Mouse (Mus musculus): ENCODE measurements around the gene Akap8l. TPM values are rescaled to one million over a fixed set of nuclear protein-coding genes. Genes with fewer than 3 reads are reported as not detected.

The Akap8l gene
- polyA plus RNA-seq, 1 experiment from 2014 or later: 62.6 TPM

DNA sequence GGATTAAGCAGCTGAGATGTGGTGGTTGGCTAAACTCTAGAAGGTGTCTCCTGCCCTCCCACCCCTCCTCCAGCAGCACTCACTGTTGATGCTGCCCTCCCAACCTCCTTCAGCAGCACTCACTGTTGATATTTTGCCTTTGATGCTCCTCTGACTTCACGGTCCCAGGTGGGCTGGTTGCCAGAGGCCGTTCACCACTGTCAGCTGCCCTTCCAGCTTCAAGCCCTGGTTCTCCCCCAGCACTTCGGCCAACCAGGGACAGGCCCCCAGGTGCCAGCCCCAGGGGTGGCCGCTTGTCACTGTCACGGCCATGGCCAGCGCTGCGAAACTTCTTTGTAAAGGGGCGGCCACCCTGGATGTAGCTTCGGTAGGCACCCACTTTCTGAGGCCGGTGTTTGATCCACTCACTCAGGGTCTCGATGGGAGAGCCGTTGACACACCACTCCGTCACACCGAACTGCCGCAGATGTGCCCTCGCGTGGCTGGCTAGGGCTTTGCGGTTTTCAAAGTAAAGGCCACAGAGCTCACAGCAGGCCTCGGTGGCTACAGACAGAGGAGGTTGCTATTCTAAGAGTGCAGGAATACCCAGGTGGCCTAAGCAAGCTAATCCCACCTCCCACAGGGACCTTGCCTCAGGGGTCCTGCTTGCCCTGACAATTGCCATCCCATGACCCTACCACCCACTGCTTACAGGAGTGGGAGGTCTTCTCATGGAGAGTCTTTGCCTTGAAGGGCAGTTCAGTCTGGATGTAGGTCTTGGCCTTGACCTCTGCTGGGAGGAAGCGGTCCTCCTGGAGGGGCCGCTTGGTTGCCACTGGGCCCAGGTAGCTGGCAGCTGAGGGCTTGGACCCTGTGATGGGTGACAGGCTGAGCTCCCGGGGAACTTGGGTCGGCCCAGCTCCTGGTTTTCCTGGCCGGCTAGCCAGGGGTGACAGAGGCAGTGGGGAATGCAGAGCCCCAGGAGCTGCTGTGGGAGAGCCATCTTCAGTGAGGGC lies 6.7 kb upstream of the Akap8l start:
- H3K4me2 ChIP-seq (replicated peaks): no peak overlapping the region
- H3K4me3 ChIP-seq (replicated peaks): no peak overlapping the region
- H3K27ac ChIP-seq: no peak overlapping the region
- H3K9me3 ChIP-seq: no peaks in the 10 kb centered on the region
- H3K4me1 ChIP-seq (replicated peaks): no peaks in the 10 kb centered on the region
- H3K27me3 ChIP-seq (replicated peaks): no peaks in the 10 kb centered on the region
- H3K9ac ChIP-seq: no peak overlapping the region
- peaks cover 65% of the 10 kb centered on the region for H3K36me3 ChIP-seq
- WGBS: 89% methylated on average over 24 of the region's 24 CpGs
- ATAC-seq: no peak

GRCm38 (mm10) chr17:32356281-32356680 lies 5.9 kb upstream of the Akap8l start:
- no peak overlapping the region for H3K27ac ChIP-seq
- no peaks in the 10 kb centered on the region for H3K4me1 ChIP-seq (replicated peaks)
- H3K9ac ChIP-seq: no peak overlapping the region
- H3K4me3 ChIP-seq (replicated peaks): no peak overlapping the region
- H3K9me3 ChIP-seq: no peaks in the 10 kb centered on the region
- peaks cover 59% of the 10 kb centered on the region for H3K36me3 ChIP-seq
- no peaks in the 10 kb centered on the region for H3K27me3 ChIP-seq (replicated peaks)
- H3K4me2 ChIP-seq (replicated peaks): no peak overlapping the region
- ATAC-seq: no peak
- 91% methylated on average over 9 of the region's 9 CpGs for WGBS

GRCm38 (mm10) chr17:32355031-32355430 lies 4.6 kb upstream of the Akap8l start:
- no peak overlapping the region for H3K4me2 ChIP-seq (replicated peaks)
- no peak overlapping the region for H3K9ac ChIP-seq
- no peaks in the 10 kb centered on the region for H3K27me3 ChIP-seq (replicated peaks)
- H3K4me1 ChIP-seq (replicated peaks): no peaks in the 10 kb centered on the region
- 90% methylated on average over 6 of the region's 6 CpGs for WGBS
- no peaks in the 10 kb centered on the region for H3K9me3 ChIP-seq
- H3K36me3 ChIP-seq: peaks cover 52% of the 10 kb centered on the region
- no peak overlapping the region for H3K4me3 ChIP-seq (replicated peaks)
- no peak overlapping the region for H3K27ac ChIP-seq
- ATAC-seq: no peak

DNA sequence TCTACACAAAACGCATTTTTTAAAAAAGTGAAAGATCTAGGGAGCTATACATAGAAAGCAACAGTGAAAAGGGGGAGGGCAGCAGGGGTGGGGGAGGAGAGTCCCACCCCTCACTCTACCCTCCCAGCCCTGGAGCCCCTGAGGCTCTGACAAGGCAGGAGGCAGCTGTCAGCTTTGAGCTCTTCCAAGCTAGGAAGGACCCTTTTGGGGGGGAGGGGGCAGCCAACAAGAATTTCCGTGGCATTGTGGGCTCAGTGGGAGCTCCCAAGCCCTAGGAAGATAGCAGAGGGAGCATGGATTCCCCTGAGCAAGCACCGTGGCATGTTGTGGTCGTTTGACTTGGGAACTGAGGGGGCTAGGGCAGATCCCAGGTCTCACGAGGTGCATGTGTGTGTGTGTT lies 3.8 kb upstream of the Akap8l start:
- 71% methylated on average over 5 of the region's 5 CpGs for WGBS
- no peak for ATAC-seq
- Histone ChIP-seq H3K36me3 (peaks cover 45% of the 10 kb centered on the region), H3K4me3 (replicated peaks) (no peak overlapping the region), H3K27ac (no peak overlapping the region), H3K9ac (no peak overlapping the region), H3K4me2 (replicated peaks) (no peak overlapping the region), H3K27me3 (replicated peaks) (no peaks in the 10 kb centered on the region), H3K9me3 (no peaks in the 10 kb centered on the region), H3K4me1 (replicated peaks) (0 out of 2 replicates have a peak, but pooled peaks cover 3% of the 10 kb centered on the region)

DNA sequence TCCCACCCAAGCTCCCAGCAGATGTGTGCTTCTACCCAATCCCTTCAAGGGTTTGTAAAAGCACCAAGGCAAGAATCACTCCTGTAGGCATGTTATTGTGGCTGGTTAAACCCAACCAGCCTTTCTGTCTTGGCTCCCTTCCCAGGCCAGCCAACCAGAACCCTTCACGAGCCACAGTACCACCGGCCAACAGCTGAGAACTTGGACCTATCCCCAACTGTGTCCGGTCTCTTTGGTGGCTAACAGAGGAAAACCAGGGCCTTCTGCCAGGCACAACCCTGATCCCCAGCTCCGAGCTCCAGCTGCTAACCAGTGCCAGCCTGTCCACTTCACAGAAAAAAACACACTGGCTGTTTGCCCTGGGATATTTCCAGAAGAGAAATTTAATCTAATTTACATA lies 3.3 kb upstream of the Akap8l start:
- Histone ChIP-seq H3K9ac (no peak overlapping the region), H3K36me3 (peaks cover 40% of the 10 kb centered on the region), H3K4me1 (replicated peaks) (0 out of 2 replicates have a peak, but pooled peaks cover 5% of the 10 kb centered on the region), H3K4me2 (replicated peaks) (no peak overlapping the region), H3K4me3 (replicated peaks) (no peak overlapping the region), H3K9me3 (no peaks in the 10 kb centered on the region), H3K27ac (no peak overlapping the region), H3K27me3 (replicated peaks) (no peaks in the 10 kb centered on the region)
- 83% methylated on average over 4 of the region's 4 CpGs for WGBS
- ATAC-seq: no peak

DNA sequence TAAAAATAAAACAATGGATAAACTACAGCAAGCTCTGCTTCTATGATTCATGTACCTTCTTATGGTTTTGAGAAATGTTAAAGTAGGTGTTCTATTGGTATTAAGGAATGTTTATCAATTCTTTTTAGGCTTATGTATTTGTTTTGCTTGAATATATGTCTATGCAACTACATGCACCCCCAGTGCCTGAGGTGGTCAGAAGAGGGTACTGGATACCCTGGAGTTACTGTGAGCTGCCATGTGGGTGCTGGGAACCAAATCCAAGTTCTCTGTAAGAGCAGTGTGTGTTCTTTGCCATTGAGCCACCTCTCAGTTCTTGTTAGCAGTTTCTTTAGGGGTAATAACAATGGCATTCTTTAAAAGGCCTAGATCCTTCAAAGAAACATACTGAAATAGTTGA lies 1.3 kb upstream of the Akap8l start:
- H3K27me3 ChIP-seq (replicated peaks): no peaks in the 10 kb centered on the region
- H3K4me1 ChIP-seq (replicated peaks): 0 out of 2 replicates have a peak, but pooled peaks cover 5% of the 10 kb centered on the region
- no peak overlapping the region for H3K27ac ChIP-seq
- H3K9me3 ChIP-seq: no peaks in the 10 kb centered on the region
- peaks cover 20% of the 10 kb centered on the region for H3K36me3 ChIP-seq
- H3K9ac ChIP-seq: no peak overlapping the region
- ATAC-seq: no peak
- no peak overlapping the region for H3K4me3 ChIP-seq (replicated peaks)
- H3K4me2 ChIP-seq (replicated peaks): no peak overlapping the region

- peak overlapping the region; percentile 66 for H3K4me2 ChIP-seq (replicated peaks)
- H3K36me3 ChIP-seq: peaks cover 15% of the 10 kb centered on the region
- H3K9me3 ChIP-seq: no peaks in the 10 kb centered on the region
- no peak overlapping the region for H3K9ac ChIP-seq
- H3K27me3 ChIP-seq (replicated peaks): no peaks in the 10 kb centered on the region
- WGBS: 63% methylated on average over 3 of the region's 3 CpGs
- no peak overlapping the region for H3K27ac ChIP-seq
- H3K4me3 ChIP-seq (replicated peaks): no peak overlapping the region
- no peak for ATAC-seq
- H3K4me1 ChIP-seq (replicated peaks): 0 out of 2 replicates have a peak, but pooled peaks cover 5% of the 10 kb centered on the region
These were observed 862 bp upstream of the Akap8l start for GRCm38 (mm10) chr17:32351269-32351668.

DNA sequence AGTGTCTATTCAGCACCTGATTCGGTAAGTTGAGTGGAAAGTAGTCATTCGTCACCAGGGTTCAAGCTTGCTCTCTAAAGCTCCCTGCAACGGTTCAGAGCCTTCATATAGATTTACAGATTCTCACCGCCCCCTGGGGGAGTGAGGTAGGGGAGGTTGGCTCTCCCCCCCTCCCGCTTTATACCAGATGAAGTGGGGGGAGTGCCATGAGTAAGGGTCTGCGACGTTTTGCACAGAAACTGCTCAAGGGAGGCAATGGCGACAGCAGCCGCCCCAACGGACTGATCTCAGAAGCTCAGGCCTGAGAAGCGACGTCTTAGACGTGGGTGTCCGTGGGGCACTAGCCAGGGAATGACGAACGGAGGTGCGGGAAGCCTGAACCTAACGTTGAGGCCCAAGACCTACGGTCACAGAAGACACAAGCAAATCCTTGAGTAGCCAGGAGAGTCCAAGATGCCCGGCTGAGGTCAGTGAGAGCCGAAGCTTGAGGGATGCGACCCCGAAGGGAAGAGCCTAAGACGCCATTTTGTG lies 491 bp downstream of the Akap8l start:
- Histone ChIP-seq H3K27ac (peak overlapping the region; percentile 54), H3K9me3 (no peaks in the 10 kb centered on the region), H3K9ac (peak overlapping the region; percentile 70), H3K4me2 (replicated peaks) (peak overlapping the region; percentile 69), H3K27me3 (replicated peaks) (no peaks in the 10 kb centered on the region), H3K36me3 (peaks cover 4% of the 10 kb centered on the region), H3K4me3 (replicated peaks) (peak overlapping the region; percentile 65), H3K4me1 (replicated peaks) (0 out of 2 replicates have a peak, but pooled peaks cover 5% of the 10 kb centered on the region)
- under 1% methylated on average over 24 of the region's 24 CpGs for WGBS
- ATAC-seq: no peak

GRCm38 (mm10) chr17:32349037-32349732 lies 1.2 kb downstream of the Akap8l start:
- 9% methylated on average over 4 of the region's 4 CpGs for WGBS
- peak overlapping the region; percentile 65 for H3K4me3 ChIP-seq (replicated peaks)
- no peaks in the 10 kb centered on the region for H3K36me3 ChIP-seq
- no peak overlapping the region; the same call in 1 of the 2 replicates for H3K27ac ChIP-seq
- no peaks in the 10 kb centered on the region for H3K27me3 ChIP-seq (replicated peaks)
- no peak for ATAC-seq
- peak overlapping the region; percentile 69 for H3K4me2 ChIP-seq (replicated peaks)
- H3K4me1 ChIP-seq (replicated peaks): 0 out of 2 replicates have a peak, but pooled peaks cover 5% of the 10 kb centered on the region
- H3K9me3 ChIP-seq: no peaks in the 10 kb centered on the region
- H3K9ac ChIP-seq: peak overlapping the region; percentile 70; the same call in 1 of the 2 replicates

GRCm38 (mm10) chr17:32348406-32348805 lies 2.0 kb downstream of the Akap8l start:
- WGBS: 83% methylated on average over 2 of the region's 2 CpGs
- 0 out of 2 replicates have a peak, but pooled peaks cover 5% of the 10 kb centered on the region for H3K4me1 ChIP-seq (replicated peaks)
- ATAC-seq: no peak
- 0 out of 2 replicates have a peak overlapping the region, but pooled peaks have one; percentile 69 for H3K4me2 ChIP-seq (replicated peaks)
- no peaks in the 10 kb centered on the region for H3K9me3 ChIP-seq
- no peak overlapping the region for H3K9ac ChIP-seq
- H3K36me3 ChIP-seq: no peaks in the 10 kb centered on the region
- no peak overlapping the region for H3K27ac ChIP-seq
- H3K27me3 ChIP-seq (replicated peaks): no peaks in the 10 kb centered on the region
- no peak overlapping the region for H3K4me3 ChIP-seq (replicated peaks)

DNA sequence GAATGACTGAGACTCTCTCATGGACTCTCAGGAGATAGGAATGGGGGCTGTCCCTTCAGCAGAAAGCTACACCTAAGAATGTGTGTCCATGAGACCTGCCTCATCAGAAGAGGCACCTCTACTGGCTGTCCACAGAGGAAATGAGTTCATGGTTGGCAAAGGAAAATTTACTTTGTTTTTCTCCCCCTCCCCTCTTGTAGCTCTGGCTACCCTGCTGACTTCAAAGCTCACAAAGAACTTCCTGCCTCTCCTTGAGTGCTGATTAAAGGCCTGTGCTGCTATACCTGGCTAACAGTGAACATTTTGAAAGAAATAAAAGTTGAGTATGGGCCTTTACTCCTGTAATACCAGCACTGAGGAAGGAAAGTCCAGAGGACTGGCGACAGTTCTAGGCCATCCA lies 9.3 kb downstream of the Akap8l start:
- H3K4me3 ChIP-seq (replicated peaks): no peak overlapping the region
- no peak overlapping the region for H3K4me2 ChIP-seq (replicated peaks)
- H3K4me1 ChIP-seq (replicated peaks): no peaks in the 10 kb centered on the region
- no peak for ATAC-seq
- no peak overlapping the region for H3K27ac ChIP-seq
- no peaks in the 10 kb centered on the region for H3K27me3 ChIP-seq (replicated peaks)
- H3K9me3 ChIP-seq: no peaks in the 10 kb centered on the region
- WGBS: 91% methylated on average over 1 of the region's 1 CpGs
- H3K9ac ChIP-seq: no peak overlapping the region
- H3K36me3 ChIP-seq: peaks cover 26% of the 10 kb centered on the region

GRCm38 (mm10) chr17:32340110-32340509 lies 10.3 kb downstream of the Akap8l start:
- H3K27ac ChIP-seq: no peak overlapping the region
- WGBS: 76% methylated on average over 1 of the region's 1 CpGs
- no peak overlapping the region for H3K4me2 ChIP-seq (replicated peaks)
- H3K27me3 ChIP-seq (replicated peaks): no peaks in the 10 kb centered on the region
- H3K9me3 ChIP-seq: no peaks in the 10 kb centered on the region
- H3K4me1 ChIP-seq (replicated peaks): no peaks in the 10 kb centered on the region
- no peak overlapping the region for H3K4me3 ChIP-seq (replicated peaks)
- ATAC-seq: no peak
- H3K9ac ChIP-seq: no peak overlapping the region
- peaks cover 34% of the 10 kb centered on the region for H3K36me3 ChIP-seq
